Mouse (Mus musculus) forebrain, postnatal 0 days (tissue): ENCODE results near the gene Armc7. TPM values are rescaled to one million over a fixed set of nuclear protein-coding genes. Genes with fewer than 3 reads are reported as not detected.

Experiments
- ATAC-seq: fragments of 200-750 bp; cut with Nextera tagmentation; 2 replicates; pipeline ENCODE4 v1.8.0; 2017; ENCODE audit warnings: mild to moderate bottlenecking, moderate library complexity
- DNase-seq: peaks from one replicate; pipeline ENCODE4 v3.0.0-alpha.2; 2015
- H3K27ac ChIP-seq: fragments of 300-500 bp; sonication (generic); 2 replicates; pipeline ENCODE4 v1.5.1; 2014; ENCODE audit warnings: low read depth, mild to moderate bottlenecking, antibody characterized with exemption, low read length, moderate library complexity, mixed read lengths
- H3K27me3 ChIP-seq: fragments of 300-500 bp; sonication (generic); 2 replicates; pipeline ENCODE4 v1.6.1; 2014; ENCODE audit warnings: mild to moderate bottlenecking, low read length, mixed read lengths; ENCODE audit not compliant: insufficient read depth
- H3K36me3 ChIP-seq: fragments of 300-500 bp; sonication (generic); 2 replicates; pipeline ENCODE4 v1.6.1; 2014; ENCODE audit warnings: mild to moderate bottlenecking, moderate library complexity; ENCODE audit not compliant: insufficient read depth
- H3K4me1 ChIP-seq: fragments of 300-500 bp; sonication (generic); 2 replicates; pipeline ENCODE4 v1.6.1; 2014; ENCODE audit warnings: antibody characterized with exemption; ENCODE audit not compliant: insufficient read depth
- H3K4me2 ChIP-seq: fragments of 300-500 bp; sonication (generic); 2 replicates; pipeline ENCODE4 v1.6.1; 2014; ENCODE audit warnings: low read depth, mild to moderate bottlenecking, moderate library complexity
- H3K4me3 ChIP-seq: fragments of 300-500 bp; sonication (generic); 2 replicates; pipeline ENCODE4 v1.5.1; 2014; ENCODE audit warnings: low read depth, low read length, mixed read lengths
- H3K9ac ChIP-seq: fragments of 300-500 bp; sonication (generic); 2 replicates; pipeline ENCODE4 v1.6.1; 2014; ENCODE audit warnings: mild to moderate bottlenecking
- H3K9me3 ChIP-seq: fragments of 300-500 bp; sonication (generic); 2 replicates; pipeline ENCODE4 v1.6.1; 2016; ENCODE audit warnings: low read length
- CTCF ChIP-seq: sonication (generic); IDR thresholded peaks from 2 replicates; pipeline ENCODE4 v1.5.1; 2016; ENCODE audit warnings: antibody characterized with exemption, control low read depth, low read depth
- WGBS: fragments of 180-500 bp; shearing (Covaris S2); extraction: QIAGEN DNeasy Blood & Tissue Kit; methylation state at CpG from one replicate; pipeline ENCODE4 v1.1.7; 2014; 5-methylcytosine and 5-hydroxymethylcytosine counted together
- polyA plus RNA-seq: library from polyadenylated mRNA; unstranded; fragments of >200 nt; fragmentation: Nextera tagmentation; extraction: Ambion mirVana; gene quantifications from 2 replicates; pipeline ENCODE4 v1.2.1, GENCODE M21; 2015
- total RNA-seq: library from RNA; depleted of rRNA; stranded (reverse); fragments of >200 nt; gene quantifications from 2 replicates; pipeline ENCODE4 v1.2.3, GENCODE M21; 2014

Armc7 gene
- total and polyA plus RNA-seq, 2 experiments from 2014 or later: 11.2 TPM

DNA sequence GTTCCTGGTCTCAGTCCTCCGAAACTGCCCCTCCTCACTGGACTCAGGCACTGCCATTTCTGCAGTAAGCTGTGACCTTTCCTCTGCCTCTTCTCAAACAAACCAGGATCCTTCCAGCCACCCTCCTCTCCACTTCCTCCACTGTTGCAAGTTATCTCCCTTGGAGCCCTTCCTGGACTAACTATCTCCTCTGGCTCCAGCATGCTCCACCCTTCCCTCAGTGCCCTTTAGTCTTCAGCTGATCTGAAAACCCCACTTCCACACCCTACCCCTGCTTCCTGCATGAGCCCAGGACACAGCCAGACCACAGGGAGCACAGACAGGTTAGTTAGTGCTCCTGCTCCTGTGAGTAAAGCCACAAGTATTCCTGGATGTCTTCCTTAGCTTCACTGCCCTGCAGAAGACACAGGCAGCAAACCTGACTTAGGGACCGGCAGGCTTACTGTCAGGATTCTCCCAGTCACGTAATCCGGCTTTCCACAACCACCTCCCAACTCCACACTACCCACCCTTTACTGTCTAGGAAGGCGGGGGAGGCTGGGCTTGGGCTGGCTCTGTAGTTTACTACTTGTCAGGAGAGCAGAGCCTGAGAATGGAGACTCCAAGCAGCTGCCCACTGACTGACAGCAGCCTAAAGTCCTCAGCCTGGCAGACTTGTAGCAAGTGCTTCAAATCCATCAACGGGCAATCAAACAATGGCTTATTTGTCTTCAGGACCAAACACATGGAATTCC is 34.5 kb downstream of the Armc7 start:
- WGBS: 15% methylated on average over 6 of the region's 6 CpGs
- DNase-seq (no peak), ATAC-seq (no peak)
- H3K4me3 ChIP-seq: peak overlapping the region; percentile 99
- H3K27ac ChIP-seq: peak overlapping the region; percentile 30; the same call in 1 of the 2 replicates
- no peaks in the 10 kb centered on the region for H3K27me3 ChIP-seq
- H3K36me3 ChIP-seq: no peaks in the 10 kb centered on the region
- no peak for TF ChIP-seq CTCF
- peak overlapping the region; percentile 99 for H3K9ac ChIP-seq
- peaks cover 27% of the 10 kb centered on the region for H3K4me1 ChIP-seq
- peak overlapping the region; percentile 77 for H3K4me2 ChIP-seq
- H3K9me3 ChIP-seq: no peaks in the 10 kb centered on the region

DNA sequence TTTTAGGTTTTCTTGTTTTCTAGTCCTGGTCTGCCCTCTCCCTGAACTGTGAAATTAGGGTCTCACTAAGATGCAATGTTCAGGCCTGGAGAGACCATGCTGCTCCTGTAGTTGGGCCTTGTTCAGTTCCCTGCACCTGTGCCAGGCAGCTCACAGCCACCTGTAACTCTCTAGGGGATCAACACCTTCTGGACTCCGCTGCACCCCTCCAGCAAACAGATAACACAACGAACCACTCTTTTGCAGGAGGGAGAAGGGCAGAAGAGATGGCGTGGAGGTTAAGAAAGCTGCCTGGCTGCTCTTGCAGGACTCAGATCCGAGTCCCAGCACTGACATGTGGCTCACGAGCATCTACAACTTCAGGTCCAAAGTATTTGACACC is 35.0 kb downstream of the Armc7 start:
- 25% methylated on average over 5 of the region's 5 CpGs for WGBS
- H3K36me3 ChIP-seq: no peaks in the 10 kb centered on the region
- peak overlapping the region; percentile 77 for H3K4me2 ChIP-seq
- H3K27ac ChIP-seq: no peak overlapping the region
- H3K9ac ChIP-seq: peak overlapping the region; percentile 99
- TF ChIP-seq CTCF: no peak
- H3K4me3 ChIP-seq: peak overlapping the region; percentile 99
- ATAC-seq (no peak), DNase-seq (no peak)
- peaks cover 27% of the 10 kb centered on the region for H3K4me1 ChIP-seq
- no peaks in the 10 kb centered on the region for H3K27me3 ChIP-seq
- no peaks in the 10 kb centered on the region for H3K9me3 ChIP-seq

DNA sequence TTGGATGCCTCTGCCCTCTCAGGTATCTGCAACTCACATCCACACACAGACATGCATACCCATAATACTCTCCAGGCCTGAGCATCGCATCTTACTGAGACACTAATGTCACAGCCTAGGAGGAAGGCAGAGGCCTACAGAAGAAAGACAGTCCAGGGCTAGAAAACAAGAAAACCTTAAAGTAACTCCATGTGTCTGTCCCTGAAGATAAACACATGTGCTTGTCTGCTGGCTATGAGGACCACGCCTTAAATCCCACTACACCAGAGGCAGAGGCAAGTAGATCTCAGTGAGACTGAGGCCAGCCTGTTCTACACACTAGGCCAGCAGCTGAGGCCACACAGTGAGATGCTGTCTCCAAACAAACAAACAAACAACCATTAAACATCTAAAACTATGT is 35.7 kb downstream of the Armc7 start:
- Histone ChIP-seq H3K27me3 (no peaks in the 10 kb centered on the region), H3K4me2 (peak overlapping the region; percentile 77), H3K27ac (peak overlapping the region; percentile 91), H3K36me3 (no peaks in the 10 kb centered on the region), H3K9ac (peak overlapping the region; percentile 99), H3K4me3 (peak overlapping the region; percentile 99), H3K4me1 (peaks cover 27% of the 10 kb centered on the region), H3K9me3 (no peaks in the 10 kb centered on the region)
- no peak for DNase-seq
- no peak for TF ChIP-seq CTCF
- ATAC-seq: no peak
- WGBS: 30% methylated on average over 2 of the region's 2 CpGs

DNA sequence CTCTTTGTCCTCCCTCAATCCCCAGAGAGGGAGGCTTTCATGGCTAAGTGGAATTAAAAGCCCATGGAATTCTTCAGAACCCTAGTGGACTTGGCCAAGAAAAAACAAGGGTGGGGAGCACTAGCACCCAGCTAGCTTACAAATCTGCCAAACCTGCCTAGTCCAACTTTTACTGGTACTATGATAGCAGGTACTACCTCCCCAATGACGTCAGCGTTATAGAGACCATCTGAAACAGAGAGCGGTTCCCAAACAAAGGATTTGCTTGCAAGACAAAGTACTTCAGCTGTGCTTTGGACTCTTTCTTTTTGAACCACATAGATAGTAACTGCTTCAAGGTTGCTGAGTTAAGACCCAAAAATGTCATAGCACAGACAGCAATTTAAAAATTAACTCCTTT is 36.5 kb downstream of the Armc7 start:
- H3K4me3 ChIP-seq: peak overlapping the region; percentile 99
- no peaks in the 10 kb centered on the region for H3K36me3 ChIP-seq
- peak overlapping the region; percentile 77 for H3K4me2 ChIP-seq
- ATAC-seq (no peak), DNase-seq (peak; percentile 65)
- peak overlapping the region; percentile 99 for H3K9ac ChIP-seq
- no peaks in the 10 kb centered on the region for H3K9me3 ChIP-seq
- peaks cover 27% of the 10 kb centered on the region for H3K4me1 ChIP-seq
- no peak for TF ChIP-seq CTCF
- no peaks in the 10 kb centered on the region for H3K27me3 ChIP-seq
- peak overlapping the region; percentile 91 for H3K27ac ChIP-seq
- WGBS: 5% methylated on average over 3 of the region's 3 CpGs

DNA sequence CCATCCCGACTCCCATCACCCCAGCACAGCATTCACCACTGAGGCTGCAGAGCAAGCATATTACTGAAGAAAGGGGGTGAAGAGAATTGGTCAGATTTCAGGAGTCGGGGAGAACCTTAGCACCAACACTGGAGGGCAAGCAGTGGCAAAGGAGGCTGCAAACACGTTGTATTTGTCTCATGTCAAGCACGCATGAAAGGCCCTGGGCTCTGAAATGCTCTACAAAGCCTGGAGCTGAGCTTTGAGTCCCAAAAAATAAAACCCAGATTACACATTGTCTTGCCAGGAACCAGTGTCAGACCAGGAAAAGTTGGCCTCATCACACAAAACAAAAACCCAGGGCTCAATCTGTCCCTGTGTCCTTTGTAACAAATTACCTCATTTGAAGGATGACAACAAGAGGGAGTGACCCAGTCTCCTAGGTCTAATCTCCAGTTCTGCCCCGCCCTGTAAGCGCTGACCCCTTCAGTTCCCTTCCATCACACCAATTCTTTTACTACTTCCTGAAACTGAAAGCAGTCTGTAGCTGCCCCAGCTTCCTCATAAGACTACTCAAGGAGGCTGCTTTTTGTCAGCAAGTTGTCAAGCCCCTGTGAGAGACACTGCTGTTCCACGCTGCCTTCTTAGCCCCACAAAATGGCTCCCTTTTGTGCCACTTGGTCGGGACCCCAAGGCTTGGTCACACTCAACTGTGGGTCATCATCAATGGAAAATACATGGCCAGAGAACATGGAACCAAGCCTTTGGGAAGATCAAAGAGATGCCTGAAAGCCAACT is 37.1 kb downstream of the Armc7 start:
- 4% methylated on average over 8 of the region's 8 CpGs for WGBS
- Histone ChIP-seq H3K4me1 (peaks cover 21% of the 10 kb centered on the region), H3K4me2 (peak overlapping the region; percentile 77), H3K27me3 (no peaks in the 10 kb centered on the region), H3K9ac (peak overlapping the region; percentile 99), H3K4me3 (peak overlapping the region; percentile 99), H3K36me3 (no peaks in the 10 kb centered on the region), H3K9me3 (no peaks in the 10 kb centered on the region), H3K27ac (peak overlapping the region; percentile 91)
- DNase-seq (peak; percentile 56), ATAC-seq (no peak)
- no peak for TF ChIP-seq CTCF

DNA sequence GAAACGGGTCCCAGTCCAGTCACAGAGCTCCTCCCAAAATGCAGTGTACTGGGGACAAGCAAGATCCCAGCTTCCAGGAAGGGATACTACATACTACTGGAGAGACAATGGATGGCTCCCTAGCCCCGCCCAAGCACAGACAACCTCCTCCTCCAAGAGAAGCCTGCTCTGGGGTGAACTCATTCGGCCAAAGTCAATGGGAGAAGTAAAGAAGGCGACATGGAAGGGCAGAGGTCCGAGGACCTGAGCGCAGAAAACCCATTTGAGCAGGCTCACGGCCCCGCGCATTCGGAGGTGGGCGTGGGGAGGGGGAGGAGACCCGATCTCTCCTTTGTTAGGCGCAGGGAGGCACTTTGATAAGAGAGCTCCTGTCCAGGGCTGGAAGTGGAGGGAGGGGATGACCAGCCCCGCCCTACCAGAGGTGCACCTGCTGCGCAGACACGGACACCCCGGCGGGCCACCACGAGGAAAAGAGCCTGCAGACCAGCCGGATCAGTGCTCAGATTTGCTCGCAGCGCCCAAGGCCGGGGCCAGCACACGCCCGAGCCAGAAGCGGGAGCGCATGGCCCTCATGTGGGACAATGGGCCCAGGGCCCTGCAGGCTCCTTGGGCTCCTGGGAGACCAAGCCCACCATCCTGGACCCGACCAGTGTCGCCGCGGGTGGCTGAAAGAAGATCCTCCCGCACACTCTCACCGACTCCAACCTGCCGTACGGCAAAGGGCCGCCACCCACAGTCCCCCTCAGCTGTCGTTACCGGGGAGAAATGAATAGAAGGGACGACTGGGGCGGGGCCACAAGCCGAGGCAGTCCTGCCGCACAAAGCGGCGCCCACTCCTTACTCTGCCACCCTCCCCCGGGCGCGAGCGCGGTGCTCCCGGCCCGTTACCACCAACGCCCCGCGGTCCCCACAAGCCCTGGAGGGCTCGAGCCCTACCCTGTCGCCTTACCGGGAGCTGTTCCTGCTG is 38.1 kb downstream of the Armc7 start:
- no peaks in the 10 kb centered on the region for H3K27me3 ChIP-seq
- no peaks in the 10 kb centered on the region for H3K9me3 ChIP-seq
- ATAC-seq (peak; percentile 63), DNase-seq (peak; percentile 71)
- under 1% methylated on average over 57 of the region's 57 CpGs for WGBS
- H3K4me3 ChIP-seq: peak overlapping the region; percentile 99
- peak overlapping the region; percentile 91 for H3K27ac ChIP-seq
- no peaks in the 10 kb centered on the region for H3K36me3 ChIP-seq
- no peak; the same call in 1 of the 2 replicates for TF ChIP-seq CTCF
- peak overlapping the region; percentile 77 for H3K4me2 ChIP-seq
- H3K9ac ChIP-seq: peak overlapping the region; percentile 99
- peaks cover 21% of the 10 kb centered on the region for H3K4me1 ChIP-seq
